Mouse (Mus musculus) bone marrow, adult 2 months (tissue): ENCODE measurements at regions not wholly inside any gene's neighbourhood (a gene's known extent, or its start where the extent isn't known, plus 50 kb on each side); places are given as distances from the start of the nearest gene placed in this dataset.

Experiments
- H3K27ac ChIP-seq: fragments of 200-500 bp; 2 replicates; pipeline ENCODE4 v1.5.1; 2012; ENCODE audit warnings: low read depth, mild to moderate bottlenecking, control low read depth, inconsistent platforms, low read length; ENCODE audit not compliant: control insufficient read depth, poor library complexity, insufficient read depth
- H3K4me1 ChIP-seq: fragments of 200-500 bp; 2 replicates; pipeline ENCODE4 v1.6.1; 2011; ENCODE audit warnings: low read length; ENCODE audit not compliant: control insufficient read depth, insufficient read depth
- H3K4me3 ChIP-seq: fragments of 200-500 bp; replicated peaks from 2 replicates; pipeline ENCODE3; 2011; ENCODE audit warnings: mild to moderate bottlenecking, low read depth, low read length, control low read depth; ENCODE audit not compliant: control insufficient read depth
- CTCF ChIP-seq: fragments of 200-500 bp; IDR thresholded peaks from 2 replicates; pipeline ENCODE4 v1.5.1; 2011; ENCODE audit warnings: low read length, control low read depth; ENCODE audit not compliant: control insufficient read depth, insufficient read depth
- POLR2A ChIP-seq: fragments of 200-500 bp; IDR thresholded peaks from 2 replicates; pipeline ENCODE4 v1.6.1; 2011; ENCODE audit warnings: low read depth, mild to moderate bottlenecking, control low read depth, low read length, borderline replicate concordance; ENCODE audit not compliant: control insufficient read depth
- WGBS: fragments of 180-500 bp; shearing (Covaris S2); methylation state at CpG from one replicate; pipeline ENCODE4 v1.1.7; 2018; 5-methylcytosine and 5-hydroxymethylcytosine counted together

GRCm38 (mm10) chr16:78222377-78222776, 78.9 kb upstream of the Cxadr start:
- WGBS: 49% methylated on average over 1 of the region's 1 CpGs
- Histone ChIP-seq H3K27ac (no peak overlapping the region), H3K4me1 (no peaks in the 10 kb centered on the region), H3K4me3 (no peak overlapping the region)
- no peak for TF ChIP-seq POLR2A
- no peak for TF ChIP-seq CTCF

GRCm38 (mm10) chr16:78221781-78222180, 79.5 kb upstream of the Cxadr start:
- Histone ChIP-seq H3K4me3 (no peak overlapping the region), H3K27ac (no peak overlapping the region), H3K4me1 (no peaks in the 10 kb centered on the region)
- TF ChIP-seq CTCF: no peak
- no peak for TF ChIP-seq POLR2A
- 86% methylated on average over 1 of the region's 1 CpGs for WGBS

GRCm38 (mm10) chr16:78217633-78218032, 83.7 kb upstream of the Cxadr start:
- TF ChIP-seq POLR2A: no peak
- Histone ChIP-seq H3K4me1 (no peaks in the 10 kb centered on the region), H3K27ac (no peak overlapping the region), H3K4me3 (peak overlapping the region; percentile 42)
- WGBS: 24% methylated on average over 6 of the region's 6 CpGs

GRCm38 (mm10) chr16:78216752-78217351, 84.4 kb upstream of the Cxadr start:
- Histone ChIP-seq H3K4me3 (peak overlapping the region; percentile 63), H3K4me1 (no peaks in the 10 kb centered on the region), H3K27ac (no peak overlapping the region)
- TF ChIP-seq POLR2A: no peak
- TF ChIP-seq CTCF: no peak
- WGBS: 16% methylated on average over 9 of the region's 9 CpGs

- Histone ChIP-seq H3K4me3 (no peak overlapping the region), H3K27ac (no peak overlapping the region), H3K4me1 (no peaks in the 10 kb centered on the region)
- WGBS: 81% methylated on average over 8 of the region's 8 CpGs
- TF ChIP-seq POLR2A (no peak), CTCF (no peak)
Observed at GRCm38 (mm10) chr16:78211687-78212086, 89.6 kb upstream of the Cxadr start.

GRCm38 (mm10) chr16:78208321-78208720, 93.0 kb upstream of the Cxadr start:
- 87% methylated on average over 5 of the region's 5 CpGs for WGBS
- Histone ChIP-seq H3K4me3 (no peak overlapping the region), H3K4me1 (no peaks in the 10 kb centered on the region), H3K27ac (no peak overlapping the region)
- TF ChIP-seq CTCF (no peak), POLR2A (no peak)

- WGBS: 79% methylated on average over 9 of the region's 9 CpGs
- TF ChIP-seq CTCF: no peak
- no peak for TF ChIP-seq POLR2A
Observed at GRCm38 (mm10) chr16:78204332-78204731, 97.0 kb upstream of the Cxadr start.

GRCm38 (mm10) chr16:78200044-78200830, 101.1 kb upstream of the Cxadr start:
- no peak for TF ChIP-seq POLR2A
- no peak for TF ChIP-seq CTCF
- Histone ChIP-seq H3K4me1 (no peaks in the 10 kb centered on the region), H3K4me3 (no peak overlapping the region), H3K27ac (no peak overlapping the region)
- 17% methylated on average over 12 of the region's 12 CpGs for WGBS

More at GRCm38 (mm10) chr16:78204332-78204731, 97.0 kb upstream of the Cxadr start:
- Histone ChIP-seq H3K27ac (no peak overlapping the region), H3K4me3 (no peak overlapping the region), H3K4me1 (no peaks in the 10 kb centered on the region)
